Mouse (Mus musculus) testis, adult 2 months (tissue): ENCODE data around the gene Gpalpp1.

ENCODE experiments used
- CTCF ChIP-seq: fragments of 200-500 bp; IDR thresholded peaks from 2 replicates; pipeline ENCODE4 v1.5.1; 2012; ENCODE audit warnings: low read depth, mild to moderate bottlenecking, inconsistent platforms, low read length, moderate library complexity; ENCODE audit not compliant: control insufficient read depth, insufficient read depth, insufficient replicate concordance
- POLR2A ChIP-seq: fragments of 200-500 bp; IDR thresholded peaks from 2 replicates; pipeline ENCODE4 v1.6.1; 2012; ENCODE audit warnings: low read depth, mild to moderate bottlenecking, inconsistent platforms, low read length, moderate library complexity; ENCODE audit not compliant: control insufficient read depth

DNA sequence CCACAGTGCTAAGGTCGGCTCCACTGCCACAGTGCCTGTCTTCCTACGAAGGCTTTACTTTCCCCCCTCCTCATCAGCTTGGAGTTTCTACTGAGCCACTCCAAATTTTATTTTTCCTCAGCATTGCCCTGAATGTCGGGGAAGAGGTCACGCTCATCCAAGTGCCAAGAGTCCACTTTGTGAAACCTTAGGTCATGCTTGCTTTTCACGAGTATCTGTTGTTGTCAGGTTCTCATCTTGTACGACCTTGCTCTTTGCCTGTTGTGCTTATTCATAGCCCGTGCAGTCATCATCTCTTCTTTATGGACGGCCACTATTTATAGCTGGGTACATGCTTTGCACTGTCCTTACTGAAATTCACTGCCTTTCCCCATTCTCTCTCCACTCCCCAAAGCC, 12.1 kb upstream of the Gpalpp1 start:
- TF ChIP-seq CTCF (no peak), POLR2A (no peak)
